Comparison of ENCODE assay signal across 10 mouse cellular contexts in the genomic region with DNA sequence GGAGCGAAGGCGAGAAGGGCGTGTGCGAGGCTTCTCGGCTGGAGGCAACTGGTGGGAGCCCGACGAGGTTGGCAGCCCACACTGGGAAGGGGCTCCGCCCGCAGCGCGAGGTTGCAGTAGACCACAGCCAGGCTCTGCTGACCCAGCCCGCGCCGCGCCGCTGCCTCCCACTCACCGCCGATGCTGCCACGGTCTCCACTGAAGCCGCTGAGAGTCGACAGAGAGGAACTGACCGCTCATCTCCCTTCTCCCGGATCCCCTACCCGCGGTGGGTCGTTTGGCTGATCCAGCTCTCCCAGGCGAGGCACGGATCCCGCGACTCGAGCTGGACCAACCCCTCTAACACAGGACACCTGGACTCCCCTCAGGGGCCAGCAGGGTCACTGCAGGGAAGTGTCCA. TPM values are rescaled to one million over a fixed set of nuclear protein-coding genes. Genes with fewer than 3 reads are reported as not detected.
DNase-seq lines count a peak whose midpoint lies in the region; ATAC-seq lines count a peak whose summit lies in the region.
"Had no signal": no experiment of that assay in that cellular context is flagged by ENCODE, and none has a peak within 500 bp of the region (broad histone marks: within the 10 kb centered on the region; RNA-seq: fewer than 3 reads in every experiment).

Gene 6430628N08Rik, plus strand, starts transcription at position 113 of the 400 bp plus-strand sequence.

- no peak for DNase-seq in heart, adult 18-20 months
- peak; percentile 23 for DNase-seq in Muller cell, postnatal 12 days (ENCODE audit: inconsistent ontology term)
- DNase-seq in midbrain, embryonic 11.5 days (ENCODE audit: low spot score, missing footprints): peak; percentile 92
- DNase-seq in ovary, adult 18-20 months (ENCODE audit: low spot score): no peak
- no peak for DNase-seq in spleen, postnatal 14 days (ENCODE audit: low spot score in 2 of 2)
- DNase-seq in right cerebral cortex, adult 2 months (ENCODE audit: low spot score in 2 of 2): no peak
- DNase-seq: kidney, adult 8-10 months had no signal

- H3K27me3 ChIP-seq in heart, embryonic 12.5 days (replicated peaks): peaks cover 82% of the 10 kb centered on the region
- peaks cover 47% of the 10 kb centered on the region for H3K27me3 ChIP-seq in hindbrain, embryonic 12.5 days
- H3K27me3 ChIP-seq in midbrain, embryonic 11.5 days (ENCODE audit: control insufficient read depth, insufficient read depth, low read length): peaks cover 24% of the 10 kb centered on the region

- peaks cover 10% of the 10 kb centered on the region; the same call in 1 of the 2 replicates for H3K4me1 ChIP-seq in heart, embryonic 12.5 days (replicated peaks)
- H3K4me1 ChIP-seq in hindbrain, embryonic 12.5 days: peaks cover 9% of the 10 kb centered on the region
- H3K4me1 ChIP-seq in midbrain, embryonic 11.5 days (ENCODE audit: control insufficient read depth, insufficient read depth, low read length): peaks cover 10% of the 10 kb centered on the region

- H3K4me2 ChIP-seq in heart, embryonic 12.5 days: peak within 1 kb of the TSS; percentile 63
- peak within 1 kb of the TSS; percentile 58 for H3K4me2 ChIP-seq in hindbrain, embryonic 12.5 days (replicated peaks)
- H3K4me2 ChIP-seq in midbrain, embryonic 11.5 days: peak within 1 kb of the TSS; percentile 62

- H3K9ac ChIP-seq in heart, embryonic 12.5 days: no peak within 1 kb of the TSS; the same call in 1 of the 2 replicates
- peak within 1 kb of the TSS; percentile 42 for H3K9ac ChIP-seq in hindbrain, embryonic 12.5 days
- H3K9ac ChIP-seq in midbrain, embryonic 11.5 days (ENCODE audit: low read length): peak within 1 kb of the TSS; percentile 55

- H3K9me3 ChIP-seq in heart, embryonic 12.5 days (replicated peaks): no peaks in the 10 kb centered on the region
- H3K9me3 ChIP-seq in hindbrain, embryonic 12.5 days (replicated peaks): no peaks in the 10 kb centered on the region
- H3K9me3 ChIP-seq in midbrain, embryonic 11.5 days (ENCODE audit: control insufficient read depth, low read length): no peaks in the 10 kb centered on the region

- peak within 1 kb of the TSS; percentile 21 for H3K4me3 ChIP-seq in heart, embryonic 12.5 days
- peak within 1 kb of the TSS; percentile 32 for H3K4me3 ChIP-seq in hindbrain, embryonic 12.5 days
- H3K4me3 ChIP-seq in midbrain, embryonic 11.5 days (ENCODE audit: low read depth, low read length): peak within 1 kb of the TSS; percentile 27

- ATAC-seq in heart, embryonic 12.5 days (ENCODE audit: insufficient number of reproducible peaks, low FRiP score): no peak
- peak; percentile 33; the same call in 1 of the 2 replicates for ATAC-seq in hindbrain, embryonic 12.5 days (ENCODE audit: low FRiP score)
- peak; percentile 53; the same call in 1 of the 2 replicates for ATAC-seq in midbrain, embryonic 11.5 days (ENCODE audit: low FRiP score)

- no peak within 1 kb of the TSS for H3K27ac ChIP-seq in heart, embryonic 12.5 days (ENCODE audit: poor library complexity, severe bottlenecking)
- no peak within 1 kb of the TSS for H3K27ac ChIP-seq in hindbrain, embryonic 12.5 days
- no peak within 1 kb of the TSS for H3K27ac ChIP-seq in midbrain, embryonic 11.5 days (ENCODE audit: low read depth, low read length)

- WGBS in heart, embryonic 12.5 days: under 1% methylated on average over 31 of the region's 31 CpGs
- under 1% methylated on average over 31 of the region's 31 CpGs for WGBS in hindbrain, embryonic 12.5 days
- under 1% methylated on average over 31 of the region's 31 CpGs for WGBS in midbrain, embryonic 11.5 days

- no peaks in the 10 kb centered on the region for H3K36me3 ChIP-seq in heart, embryonic 12.5 days
- H3K36me3 ChIP-seq in hindbrain, embryonic 12.5 days: no peaks in the 10 kb centered on the region
- H3K36me3 ChIP-seq in midbrain, embryonic 11.5 days (ENCODE audit: control insufficient read depth, insufficient read depth, low read length): no peaks in the 10 kb centered on the region

RNA-seq across cellular contexts. Expression of gene 6430628N08Rik, which starts in this region (rescaled TPM):
- polyA plus RNA-seq in heart, embryonic 12.5 days (2016; fragmentation: Nextera tagmentation; extraction: Ambion mirVana): not detected in 2 replicates
- not detected for total RNA-seq in heart, adult 18-20 months (2021)
- polyA plus RNA-seq in hindbrain, embryonic 12.5 days (2016; fragmentation: Nextera tagmentation; extraction: Ambion mirVana): 0.17 TPM in 1 of 2 replicates, not detected in the other
- 0.33 TPM in 1 of 2 replicates, not detected in the other for polyA plus RNA-seq in midbrain, embryonic 11.5 days (2014; fragmentation: Nextera tagmentation; extraction: Ambion mirVana)
- polyA plus RNA-seq: spleen, adult 2 months had no signal

Comparison
In these comparisons a context has a peak if more than half of its experiments do, and no peak if none do; other contexts are left out.
1. Peak in ATAC-seq, H3K4me3 ChIP-seq, H3K9ac ChIP-seq and H3K4me2 ChIP-seq in hindbrain, embryonic 12.5 days; RNA of the gene not detected or under 1 TPM.
2. Peak in DNase-seq, ATAC-seq, H3K4me3 ChIP-seq, H3K9ac ChIP-seq and H3K4me2 ChIP-seq in midbrain, embryonic 11.5 days; RNA of the gene not detected or under 1 TPM.